ENCODE assay signal across 8 mouse cellular contexts in genomic region chr11:74770595-74771207, GRCm38 (mm10). TPM values are rescaled to one million over a fixed set of nuclear protein-coding genes. Genes with fewer than 3 reads are reported as not detected.
DNase-seq lines count a peak whose midpoint lies in the region; ATAC-seq and TF ChIP-seq lines count a peak whose summit lies in the region.

Mettl16 (plus strand) TSS chr11:74770830.

- peak within 1 kb of the TSS; percentile 82 for H3K4me3 ChIP-seq in heart, embryonic 12.5 days
- H3K4me3 ChIP-seq in kidney, postnatal 0 days (replicated peaks; ENCODE audit: low read depth, low read length), result peak within 1 kb of the TSS; percentile 70
- H3K4me3 ChIP-seq in liver, embryonic 11.5 days (ENCODE audit: low read depth, low read length), result peak within 1 kb of the TSS; percentile 93
- peak within 1 kb of the TSS; percentile 54 for H3K4me3 ChIP-seq in stomach, embryonic 14.5 days (ENCODE audit: low read depth, low read length)

- peak; percentile 96 for DNase-seq in CD4-positive helper T cell, adult 2 months (ENCODE audit: low read depth, low spot score)
- DNase-seq in brain, embryonic 18.5 days (ENCODE audit: low read depth, low spot score), result peak; percentile 93
- peak; percentile 100 for DNase-seq in kidney, postnatal 0 days (ENCODE audit: low spot score)
- DNase-seq in liver, embryonic 11.5 days (ENCODE audit: low spot score), result peak; percentile 92
- DNase-seq in naive thymus-derived CD4-positive, alpha-beta T cell, adult 2 months (ENCODE audit: low read depth), result peak; percentile 98

- peak within 1 kb of the TSS; percentile 79 for H3K4me2 ChIP-seq in heart, embryonic 12.5 days
- H3K4me2 ChIP-seq in kidney, postnatal 0 days (ENCODE audit: low read length), result peak within 1 kb of the TSS; percentile 73
- H3K4me2 ChIP-seq in liver, embryonic 11.5 days, result peak within 1 kb of the TSS; percentile 76
- peak within 1 kb of the TSS; percentile 74 for H3K4me2 ChIP-seq in stomach, embryonic 14.5 days (replicated peaks; ENCODE audit: low read depth, low read length)

- WGBS in heart, embryonic 12.5 days, result under 1% methylated on average over 43 of the region's 43 CpGs
- under 1% methylated on average over 43 of the region's 43 CpGs for WGBS in kidney, postnatal 0 days
- under 1% methylated on average over 43 of the region's 43 CpGs for WGBS in liver, embryonic 11.5 days
- WGBS in stomach, embryonic 14.5 days, result under 1% methylated on average over 43 of the region's 43 CpGs

- TF ChIP-seq CTCF in kidney, postnatal 0 days (IDR thresholded peaks at IDR 0.05; ENCODE audit: low read depth), result no peak

- ATAC-seq in erythroid progenitor cell, adult 5-6 weeks (replicated peaks; ENCODE audit: low FRiP score, poor library complexity, severe bottlenecking), result peak; percentile 95
- peak; percentile 94 for ATAC-seq in heart, embryonic 12.5 days (ENCODE audit: insufficient number of reproducible peaks, low FRiP score)
- peak; percentile 97 for ATAC-seq in kidney, postnatal 0 days (replicated peaks; ENCODE audit: low FRiP score, low read depth)
- peak; percentile 94 for ATAC-seq in liver, embryonic 11.5 days (replicated peaks; ENCODE audit: low FRiP score)
- peak; percentile 96 for ATAC-seq in stomach, embryonic 14.5 days (ENCODE audit: insufficient number of reproducible peaks, insufficient read depth, low FRiP score, low read depth)

- peak within 1 kb of the TSS; percentile 87 for H3K9ac ChIP-seq in heart, embryonic 12.5 days
- peak within 1 kb of the TSS; percentile 83 for H3K9ac ChIP-seq in kidney, postnatal 0 days (ENCODE audit: low read depth, low read length)
- peak within 1 kb of the TSS; percentile 93 for H3K9ac ChIP-seq in liver, embryonic 11.5 days (ENCODE audit: low read depth, low read length)
- H3K9ac ChIP-seq in stomach, embryonic 14.5 days (replicated peaks; ENCODE audit: low read depth, low read length), result peak within 1 kb of the TSS; percentile 53

- H3K27ac ChIP-seq in heart, embryonic 12.5 days (ENCODE audit: poor library complexity, severe bottlenecking), result peak within 1 kb of the TSS; percentile 90
- peak within 1 kb of the TSS; percentile 90 for H3K27ac ChIP-seq in kidney, postnatal 0 days
- peak within 1 kb of the TSS; percentile 86 for H3K27ac ChIP-seq in liver, embryonic 11.5 days (ENCODE audit: low read depth, low read length)
- H3K27ac ChIP-seq in stomach, embryonic 14.5 days (ENCODE audit: low read length), result peak within 1 kb of the TSS; percentile 83

- H3K4me1 ChIP-seq in heart, embryonic 12.5 days (replicated peaks), result peaks cover 21% of the 10 kb centered on the region
- no peaks in the 10 kb centered on the region for H3K4me1 ChIP-seq in kidney, postnatal 0 days (replicated peaks; ENCODE audit: insufficient read depth, low read length)
- peaks cover 9% of the 10 kb centered on the region for H3K4me1 ChIP-seq in liver, embryonic 11.5 days (replicated peaks; ENCODE audit: control insufficient read depth, insufficient read depth, low read length)
- H3K4me1 ChIP-seq in stomach, embryonic 14.5 days (ENCODE audit: control insufficient read depth, insufficient read depth, low read length), result peaks cover 6% of the 10 kb centered on the region; the same call in 1 of the 2 replicates

- peaks cover 19% of the 10 kb centered on the region for H3K36me3 ChIP-seq in heart, embryonic 12.5 days
- H3K36me3 ChIP-seq in kidney, postnatal 0 days (ENCODE audit: insufficient read depth, low read length), result peaks cover 17% of the 10 kb centered on the region; the same call in 1 of the 2 replicates
- H3K36me3 ChIP-seq in liver, embryonic 11.5 days (ENCODE audit: control insufficient read depth, insufficient read depth, low read length), result peaks cover 10% of the 10 kb centered on the region
- H3K36me3 ChIP-seq in stomach, embryonic 14.5 days (ENCODE audit: control insufficient read depth, insufficient read depth, low read length), result peaks cover 14% of the 10 kb centered on the region

- no peaks in the 10 kb centered on the region for H3K27me3 ChIP-seq in heart, embryonic 12.5 days (replicated peaks)
- H3K27me3 ChIP-seq in kidney, postnatal 0 days (ENCODE audit: insufficient read depth, low read length), result no peaks in the 10 kb centered on the region
- no peaks in the 10 kb centered on the region for H3K27me3 ChIP-seq in liver, embryonic 11.5 days (replicated peaks; ENCODE audit: control insufficient read depth, insufficient read depth, low read length)
- no peaks in the 10 kb centered on the region for H3K27me3 ChIP-seq in stomach, embryonic 14.5 days (ENCODE audit: control insufficient read depth, insufficient read depth, low read length)

- H3K9me3 ChIP-seq in heart, embryonic 12.5 days (replicated peaks), result no peaks in the 10 kb centered on the region
- H3K9me3 ChIP-seq in kidney, postnatal 0 days (replicated peaks; ENCODE audit: low read length), result no peaks in the 10 kb centered on the region
- no peaks in the 10 kb centered on the region for H3K9me3 ChIP-seq in liver, embryonic 11.5 days (ENCODE audit: control insufficient read depth, low read length)
- no peaks in the 10 kb centered on the region for H3K9me3 ChIP-seq in stomach, embryonic 14.5 days (ENCODE audit: control insufficient read depth, low read depth, low read length)

RNA-seq across cellular contexts. Expression of gene Mettl16, which starts in this region (rescaled TPM):
- 2.5 and 5.0 TPM in 2 replicates for total RNA-seq in erythroid progenitor cell, adult 5-6 weeks (2015; ENCODE audit: low replicate concordance)
- 3.1 and 5.4 TPM in 2 replicates for total RNA-seq in erythroid progenitor cell, adult 5-6 weeks (2017; ENCODE audit: low replicate concordance)
- 34.6 and 37.0 TPM in 2 replicates for polyA plus RNA-seq in heart, embryonic 12.5 days (2016; fragmentation: Nextera tagmentation; extraction: Ambion mirVana)
- polyA plus RNA-seq in kidney, postnatal 0 days (2015; fragmentation: Nextera tagmentation; extraction: Ambion mirVana), result 27.1 and 31.6 TPM in 2 replicates
- polyA plus RNA-seq in liver, embryonic 11.5 days (2014; fragmentation: Nextera tagmentation; extraction: Ambion mirVana), result 57.7 and 63.0 TPM in 2 replicates
- polyA plus RNA-seq in stomach, embryonic 14.5 days (2014; fragmentation: Nextera tagmentation; extraction: Ambion mirVana), result 33.5 TPM in 2 replicates

Comparison
In these comparisons a context has a peak if more than half of its experiments do, and no peak if none do; other contexts are left out.
1. Peak in every context shown above with its lines: DNase-seq, ATAC-seq, H3K4me3 ChIP-seq and H3K27ac ChIP-seq.